Mouse (Mus musculus) urinary bladder, postnatal 36 days (tissue): ENCODE measurements around the gene Fgfr2.

ENCODE experiments used
- DNase-seq, 2 experiments: peaks; one replicate each; pipeline ENCODE4 v3.0.0; 2022; ENCODE audit warnings: low spot score in 2 of 2, mixed read lengths in 1 of 2

The Fgfr2 gene

DNA sequence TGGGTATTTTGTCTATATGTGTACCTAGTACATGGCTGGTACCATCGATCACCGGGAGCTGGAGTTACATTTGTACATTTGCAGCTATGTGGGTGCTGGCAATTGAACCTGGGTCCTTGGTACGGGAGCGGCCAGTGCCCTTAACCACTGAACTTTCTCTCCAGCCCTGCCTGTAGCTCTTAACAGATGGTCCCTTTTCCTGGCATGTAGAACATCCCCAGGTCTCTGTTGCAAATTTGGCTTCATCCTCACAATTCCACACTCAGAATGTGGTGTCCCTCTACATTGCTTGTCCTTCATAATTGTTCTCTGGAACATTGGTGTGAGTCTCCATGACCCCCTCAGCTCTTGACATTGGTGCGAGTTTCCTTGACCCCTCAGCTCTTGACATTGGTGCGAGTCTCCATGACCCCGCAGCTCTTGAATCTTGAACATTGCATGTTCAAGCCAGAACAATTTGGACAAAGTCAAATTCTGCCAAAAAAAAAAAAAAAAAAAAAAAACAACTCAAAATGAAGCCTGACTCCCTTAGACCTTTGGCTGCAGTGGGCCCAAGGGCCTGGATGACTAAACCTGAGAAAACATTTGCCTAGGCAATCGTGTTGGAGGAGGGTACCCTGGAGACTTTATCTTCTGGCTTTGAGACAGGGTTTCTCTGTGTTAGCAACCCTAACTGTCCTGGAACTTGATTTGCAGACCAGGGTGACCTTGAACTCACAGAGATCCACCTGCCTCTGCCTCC lies 816.3 kb downstream of the Fgfr2 start:
- DNase-seq: no peak

DNA sequence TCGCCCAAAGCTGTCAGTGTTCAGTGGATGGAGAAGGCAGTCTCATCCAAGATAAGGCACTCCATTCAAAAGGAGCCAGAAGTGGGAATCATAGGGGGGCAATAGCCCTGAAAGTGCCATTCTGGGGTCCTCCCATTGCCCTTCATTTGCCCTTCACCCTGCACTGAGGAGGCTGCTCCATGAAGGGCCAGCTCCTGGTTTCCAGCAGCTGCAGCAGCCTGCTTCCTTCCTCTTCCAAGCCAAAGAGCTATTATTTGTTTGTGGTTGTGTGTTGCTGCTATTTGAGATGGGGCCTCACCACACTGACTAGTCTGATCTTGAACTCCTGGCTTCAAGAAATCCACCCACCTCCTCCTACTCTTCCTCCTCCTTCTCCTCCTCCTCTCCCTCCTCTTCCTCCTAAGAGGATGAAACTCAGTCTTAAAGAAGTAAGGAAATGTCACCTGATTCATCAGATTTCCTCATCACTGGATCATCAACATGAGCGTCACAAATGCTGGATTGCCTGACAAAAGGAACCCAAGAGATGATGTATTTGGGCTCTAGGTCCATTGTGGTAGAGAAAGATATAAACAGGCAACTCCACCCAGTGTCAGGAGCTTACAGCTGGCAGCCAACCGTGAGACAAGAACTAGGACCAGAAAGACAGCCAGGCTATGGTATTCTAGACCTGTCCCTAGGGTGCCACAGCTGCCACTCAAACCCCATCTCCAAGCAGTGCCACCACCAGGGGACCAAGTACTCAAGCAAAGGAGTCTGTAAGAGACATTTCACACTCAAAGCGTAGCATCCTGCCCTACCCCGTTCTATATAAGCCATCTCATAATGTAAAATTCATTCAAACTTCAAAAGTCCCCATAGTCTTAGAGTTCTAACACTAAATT lies 817.4 kb downstream of the Fgfr2 start:
- DNase-seq: no peak

DNA sequence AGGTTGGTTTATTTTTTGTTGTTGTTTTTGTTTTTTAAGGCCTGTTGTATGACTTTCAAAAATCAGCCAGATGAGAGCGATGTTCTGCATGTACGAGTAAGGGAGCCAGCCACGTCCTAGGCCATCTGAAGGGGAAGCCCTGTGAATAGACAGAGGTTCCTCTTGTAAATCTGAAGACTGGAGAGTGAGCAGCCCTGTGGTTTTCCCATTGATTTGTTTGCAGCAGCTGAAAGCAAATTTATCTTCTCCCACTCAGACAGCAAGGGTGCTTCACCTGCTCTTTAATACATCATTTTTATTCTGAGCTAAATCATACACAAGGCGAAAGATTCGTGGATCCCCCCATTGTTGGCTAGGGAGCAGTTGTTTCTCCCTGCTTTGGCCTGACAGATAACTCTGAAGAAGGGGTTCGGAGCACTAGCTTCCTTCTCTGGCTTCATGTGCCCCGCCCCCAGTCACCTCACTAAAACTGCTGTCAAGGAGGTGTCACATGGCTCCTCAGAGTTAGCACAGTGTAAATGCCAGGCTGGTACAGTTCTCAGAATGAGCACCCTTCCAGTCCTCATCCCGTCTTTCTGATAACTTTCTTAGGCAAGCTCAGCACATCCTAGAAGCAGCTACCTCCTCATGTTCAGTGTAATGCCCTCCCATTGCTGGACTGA lies 818.6 kb downstream of the Fgfr2 start:
- DNase-seq: no peak

DNA sequence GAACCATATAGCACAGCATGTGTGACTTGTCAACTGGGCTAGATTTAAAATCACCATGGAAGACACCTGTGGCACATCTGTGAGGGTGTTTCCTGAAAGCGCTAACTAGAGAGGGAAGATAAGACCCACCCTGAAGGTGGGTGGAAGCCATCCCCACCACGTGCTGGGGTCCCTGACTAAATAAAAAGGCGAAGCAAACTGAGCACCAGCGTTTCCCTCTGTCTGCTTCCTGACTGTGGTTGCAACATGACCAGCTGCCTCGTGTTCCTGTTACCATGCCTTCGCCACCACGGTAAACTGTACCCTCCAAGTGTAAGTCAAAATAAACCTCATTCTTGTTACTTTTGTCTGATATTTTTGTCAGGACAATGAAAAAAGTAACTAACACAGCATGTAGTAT lies 819.2 kb downstream of the Fgfr2 start:
- DNase-seq: no peak

DNA sequence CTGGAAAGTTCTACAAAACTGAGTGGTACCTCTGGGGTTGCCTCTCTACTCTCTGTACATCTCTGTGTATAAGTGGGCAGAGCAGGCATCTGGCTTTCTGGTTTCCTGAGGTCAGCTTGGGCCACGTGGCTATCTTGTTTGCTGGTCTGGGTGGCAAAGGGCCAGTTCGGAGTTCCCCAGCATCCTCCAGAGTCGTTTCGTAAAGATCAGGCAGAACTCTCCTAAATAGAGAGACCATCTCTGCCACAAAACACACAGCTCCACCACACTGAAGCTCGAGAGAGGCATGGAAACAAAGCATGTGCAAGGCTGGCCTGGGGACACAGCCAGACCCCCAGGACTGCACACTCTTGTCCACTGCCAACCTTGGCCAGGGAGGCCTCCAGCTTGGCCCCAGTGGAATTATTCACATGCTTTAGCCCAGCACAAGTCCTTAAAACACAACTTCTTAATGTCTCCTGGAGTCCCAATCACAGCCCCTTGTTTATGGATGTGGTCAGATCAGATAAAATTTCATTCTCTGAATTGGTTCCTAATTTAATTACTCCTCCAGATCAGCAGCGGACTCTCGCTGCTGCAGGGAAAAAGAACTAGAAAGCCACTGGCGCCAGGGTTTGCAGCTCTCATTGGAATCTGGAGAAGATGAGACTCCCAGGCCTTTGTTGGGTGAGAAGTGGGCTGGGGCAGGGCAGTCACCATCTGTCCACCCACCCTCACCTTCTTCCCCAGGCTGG lies 820.5 kb downstream of the Fgfr2 start:
- DNase-seq: peak in 1 of 2 experiments; percentile 35

DNA sequence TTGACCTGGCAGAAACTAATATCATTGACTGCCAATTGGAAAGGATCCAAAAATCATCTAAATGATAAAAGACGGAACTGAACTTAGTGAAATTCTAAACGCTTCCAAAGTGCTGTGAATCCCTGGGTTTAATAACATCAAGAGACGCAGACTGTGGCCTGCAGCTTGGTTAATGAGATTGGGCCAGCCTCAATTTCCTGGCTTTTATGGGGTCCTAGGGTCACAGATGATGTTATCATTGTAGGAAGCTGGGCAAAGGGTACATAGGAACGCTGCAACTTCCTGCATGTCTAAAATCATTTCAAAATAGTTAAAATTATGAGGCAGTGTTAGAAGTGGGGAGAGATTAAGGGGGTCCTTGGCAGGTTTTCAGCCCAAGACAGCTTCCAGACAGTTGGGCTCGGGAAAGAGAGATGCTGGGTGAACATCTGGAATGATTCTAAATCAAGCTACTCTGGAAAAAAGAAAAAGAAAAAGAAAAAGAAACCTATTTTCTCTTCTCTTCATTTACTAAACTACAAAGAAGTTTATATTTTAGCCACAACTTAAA lies 823.4 kb downstream of the Fgfr2 start:
- DNase-seq: no peak

DNA sequence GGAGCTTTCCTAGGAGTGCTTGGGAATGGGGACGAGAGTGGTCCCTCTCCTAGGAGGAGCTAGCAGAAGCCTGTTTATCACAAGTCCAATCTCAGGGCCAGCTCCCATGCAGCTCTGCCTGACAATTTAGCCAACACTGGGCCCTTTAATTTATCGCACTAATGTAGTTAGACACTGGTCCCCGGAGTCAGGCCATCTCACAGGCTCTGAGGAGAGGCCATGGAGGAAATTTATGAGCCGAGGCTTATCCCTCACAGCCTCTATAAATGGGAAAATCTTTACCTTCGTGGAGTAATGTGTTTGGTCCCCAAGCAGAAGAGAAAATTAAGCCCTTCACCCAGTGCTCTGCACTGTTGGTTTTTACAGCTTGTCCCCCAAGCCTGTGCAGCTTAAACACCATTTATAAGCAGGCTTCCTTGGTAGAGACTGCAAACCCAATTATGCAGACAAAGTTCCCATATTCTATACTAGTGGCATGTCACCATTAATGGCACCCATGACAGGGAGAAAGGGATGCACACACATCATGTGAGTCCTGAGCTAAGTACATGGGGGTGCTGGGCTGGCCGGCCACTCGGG lies 824.6 kb downstream of the Fgfr2 start:
- no peak for DNase-seq

DNA sequence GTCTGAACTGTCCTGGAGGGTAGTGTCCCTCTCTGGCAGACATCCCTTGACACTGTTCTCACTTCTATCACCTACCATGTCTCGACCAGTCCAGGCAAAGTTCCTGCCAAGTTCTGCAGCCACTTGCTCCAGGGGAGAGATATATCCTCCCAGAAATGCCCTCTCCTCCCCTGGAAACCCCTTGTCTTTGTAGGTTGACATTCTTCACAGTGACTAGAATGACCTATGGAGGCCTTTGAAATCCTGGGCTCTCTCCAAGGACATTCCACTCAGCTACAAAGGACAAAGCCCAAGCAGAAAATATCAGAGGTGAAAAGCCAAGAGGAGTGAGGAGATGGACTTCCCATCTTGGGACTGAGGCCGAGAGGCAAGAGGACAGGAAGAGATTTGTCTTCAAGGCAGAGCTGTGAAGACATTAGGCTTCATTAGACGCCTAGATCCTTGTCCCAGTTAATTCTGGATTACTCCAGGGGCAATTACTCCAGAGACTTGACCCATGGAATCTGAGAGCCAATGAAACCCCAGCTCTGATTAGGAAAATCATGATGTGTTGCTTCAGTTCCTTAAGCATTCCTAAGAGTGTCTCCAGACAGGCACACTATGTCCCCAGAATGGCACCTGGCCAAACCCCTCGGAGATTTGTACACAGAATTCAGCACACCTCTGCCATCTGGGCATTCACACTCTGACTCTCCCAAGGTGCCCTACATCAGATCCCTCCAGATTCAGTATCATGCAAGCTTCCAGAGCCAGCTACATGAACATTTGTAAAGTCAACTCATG lies 826.3 kb downstream of the Fgfr2 start:
- no peak for DNase-seq

DNA sequence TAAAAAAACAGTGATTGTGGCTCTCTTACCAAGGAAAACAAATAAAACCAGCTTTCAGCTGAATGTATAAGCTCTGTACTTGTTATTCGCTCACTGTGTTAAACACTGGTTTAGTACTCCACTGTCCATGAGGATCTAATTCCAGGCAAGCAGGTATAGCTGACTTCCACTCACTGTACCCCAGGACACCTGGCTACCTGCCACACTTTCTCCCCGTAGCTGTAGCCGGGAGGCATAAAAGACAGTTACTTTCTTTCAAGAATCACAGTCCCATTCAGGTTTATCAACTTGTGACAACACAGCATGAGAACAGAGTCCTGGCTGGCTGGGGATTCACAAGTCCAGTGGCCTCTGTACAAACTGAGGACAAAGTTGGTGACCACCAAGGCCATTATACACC lies 827.0 kb downstream of the Fgfr2 start:
- DNase-seq: no peak

DNA sequence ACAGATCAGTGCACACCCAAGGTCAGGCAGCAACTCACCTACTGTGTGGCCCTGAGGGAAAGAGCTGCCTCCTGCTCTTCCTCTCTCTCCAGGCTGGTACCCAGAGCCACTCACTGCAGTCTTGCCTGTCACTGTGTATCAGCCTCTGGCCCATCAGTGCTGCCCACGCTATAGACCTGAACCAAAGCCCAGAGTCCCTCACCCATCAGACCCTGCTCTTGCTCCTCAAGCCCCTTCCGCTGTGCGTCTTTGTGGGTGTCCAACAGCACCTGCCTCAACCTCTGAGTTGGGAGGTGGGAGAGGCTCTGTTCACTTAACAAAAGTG lies 835.8 kb downstream of the Fgfr2 start:
- DNase-seq: no peak

DNA sequence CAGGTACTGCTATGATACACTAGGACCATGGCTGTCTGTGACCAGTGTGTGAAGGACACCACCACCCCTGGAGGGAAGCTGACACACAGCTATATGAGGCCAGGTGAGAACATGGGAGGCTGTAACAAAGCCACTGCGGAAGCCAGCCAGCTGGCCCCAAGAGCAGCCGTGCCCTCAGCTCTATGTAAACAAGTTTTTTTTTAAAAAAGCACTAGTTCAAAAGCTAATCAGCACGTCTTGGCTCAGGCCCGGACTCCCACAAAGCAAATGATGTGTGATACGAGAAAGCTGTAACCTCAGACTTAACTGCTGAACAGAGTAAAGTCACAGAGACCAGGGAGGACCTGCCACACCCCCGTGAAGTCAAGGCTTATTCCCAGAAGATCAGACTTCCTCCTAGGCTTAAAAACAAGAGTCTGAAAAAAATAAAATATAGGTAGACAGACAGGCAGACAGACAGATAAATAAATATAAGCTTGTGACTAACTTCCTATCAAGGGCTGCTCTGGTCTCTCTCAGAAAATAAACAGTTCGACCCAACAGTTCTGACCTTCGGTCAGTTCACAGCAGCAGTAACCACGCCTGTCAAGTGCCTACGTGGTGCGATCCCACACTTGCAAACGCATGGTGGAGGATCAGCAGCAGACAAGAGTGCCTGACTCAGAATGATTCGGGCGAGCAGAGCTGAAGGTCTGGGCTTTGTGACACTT lies 836.4 kb downstream of the Fgfr2 start:
- peak; percentile 33 to 38 for DNase-seq

DNA sequence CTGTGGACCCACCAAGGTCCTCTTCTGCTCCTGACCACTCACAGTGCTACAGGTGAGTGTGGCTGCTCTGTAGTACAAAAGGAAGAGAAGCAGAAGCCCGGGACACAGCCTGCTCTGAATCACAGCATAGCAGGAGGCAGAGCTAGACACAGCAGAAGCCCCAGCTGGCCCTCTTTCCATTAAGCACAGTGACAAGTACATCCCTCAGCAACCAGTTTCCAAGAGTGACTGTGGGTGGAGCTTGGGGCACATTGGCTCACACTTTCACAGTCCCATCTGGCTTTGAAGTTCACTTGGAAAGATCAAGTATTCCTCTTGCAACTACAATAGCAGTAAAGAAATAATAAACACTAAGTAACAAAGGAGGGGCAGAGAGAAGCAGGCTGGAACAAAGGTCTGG lies 838.4 kb downstream of the Fgfr2 start:
- no peak for DNase-seq

DNA sequence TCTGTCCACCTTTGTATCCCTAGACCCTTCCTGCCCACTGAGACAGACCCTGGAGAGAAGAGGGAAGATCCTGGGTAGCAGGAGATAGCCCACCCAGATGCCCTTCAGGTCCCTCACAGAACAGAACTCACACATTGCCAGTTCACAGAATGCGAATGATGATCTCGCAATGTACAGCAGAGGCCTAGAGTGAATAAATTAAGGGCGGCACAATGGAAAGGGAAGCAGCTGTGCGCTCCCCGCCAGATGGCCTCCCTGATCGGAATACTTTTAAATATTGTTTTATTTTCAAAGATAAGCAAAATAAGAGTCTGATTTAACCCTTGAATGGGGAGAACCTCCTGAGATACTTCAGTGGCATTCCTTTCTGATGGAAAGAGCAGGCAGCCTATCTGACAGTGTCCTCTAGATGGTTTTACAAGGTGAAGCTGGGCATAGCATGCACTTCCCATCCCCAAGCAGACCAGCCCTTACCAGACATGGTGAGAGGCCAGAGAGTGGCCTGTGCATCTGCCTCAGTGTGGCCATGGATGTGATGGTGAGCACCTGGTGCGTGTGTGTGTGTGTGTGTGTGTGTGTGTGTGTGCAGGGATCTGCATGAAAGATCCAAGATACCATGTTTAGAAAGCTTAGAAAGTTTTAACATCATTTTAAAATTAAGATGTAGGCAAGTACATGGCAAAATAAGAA lies 839.0 kb downstream of the Fgfr2 start:
- no peak for DNase-seq

DNA sequence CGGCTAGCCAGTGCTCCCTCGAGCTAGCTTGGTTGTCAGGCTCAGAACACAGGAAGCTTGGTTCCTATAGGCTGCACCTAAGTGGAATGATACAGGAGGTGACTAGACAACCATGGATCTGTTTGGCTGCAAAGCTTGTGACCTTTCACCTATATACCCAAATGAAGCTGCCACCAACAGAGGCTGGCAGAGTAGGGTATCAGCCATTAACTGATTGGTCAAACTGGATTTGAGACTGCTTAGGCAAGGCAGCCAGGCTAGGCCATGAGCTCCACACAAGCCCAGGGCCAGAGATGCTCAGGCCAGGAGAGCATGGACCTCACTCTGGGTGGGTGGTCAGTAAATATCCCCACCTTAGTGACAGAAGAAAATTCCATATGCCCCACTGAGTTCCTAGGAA lies 840.6 kb downstream of the Fgfr2 start:
- DNase-seq: no peak

DNA sequence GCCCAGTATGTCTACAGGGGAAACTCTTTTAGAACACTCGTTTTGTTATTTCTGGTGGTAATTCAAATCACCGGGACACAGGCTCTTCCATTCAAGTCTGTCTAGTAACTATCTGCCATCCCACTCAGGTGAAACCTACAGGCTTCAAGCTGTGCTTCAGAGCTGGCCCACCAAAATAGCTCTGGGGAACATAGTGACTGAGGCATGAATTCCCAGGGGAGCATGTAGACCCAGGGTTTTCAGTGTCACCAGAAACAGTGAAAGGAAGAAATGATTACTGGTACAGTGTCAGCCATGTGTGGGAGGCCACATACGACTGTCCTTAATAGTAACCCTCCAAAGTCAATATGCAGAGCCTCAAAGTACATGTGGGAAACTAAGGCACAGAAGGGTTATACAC lies 841.0 kb downstream of the Fgfr2 start:
- no peak for DNase-seq

DNA sequence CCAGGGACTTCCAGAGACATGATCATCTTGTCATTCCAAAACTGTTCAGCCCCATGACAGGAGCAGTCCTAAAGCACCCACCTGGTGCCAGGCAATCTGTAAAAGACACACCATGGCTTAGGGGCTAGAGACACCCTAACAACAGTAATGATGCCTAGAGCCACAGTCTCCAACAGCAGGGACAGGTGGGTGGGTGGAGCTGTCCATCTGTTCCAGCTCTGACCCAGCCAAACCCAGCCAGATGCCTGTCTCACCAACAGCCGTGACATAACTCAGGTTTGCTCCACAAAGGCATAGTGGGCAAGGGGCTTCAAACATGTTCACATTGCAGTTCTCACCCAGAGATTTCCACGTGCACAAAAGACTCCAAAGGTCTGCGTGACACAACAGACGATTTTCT lies 841.4 kb downstream of the Fgfr2 start:
- no peak for DNase-seq

DNA sequence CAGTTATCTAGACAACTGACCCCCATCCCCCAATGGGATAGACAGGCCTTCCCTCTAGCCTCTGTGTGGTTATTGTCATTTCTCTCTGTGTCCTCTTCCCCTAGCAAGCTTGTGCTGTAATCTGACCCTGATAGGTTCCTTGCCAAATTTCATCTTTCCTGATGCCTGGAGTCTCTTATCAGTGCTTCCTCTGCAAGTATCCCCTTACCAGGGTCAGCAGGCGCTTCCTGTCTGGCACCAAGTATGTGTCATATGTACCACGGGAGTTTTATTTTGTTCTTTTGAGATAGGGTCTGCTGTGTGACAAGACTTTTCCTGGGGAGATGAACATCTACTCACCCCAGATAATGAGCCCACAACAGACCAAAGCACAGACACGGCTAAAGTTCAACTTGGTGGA lies 844.5 kb downstream of the Fgfr2 start:
- no peak for DNase-seq

DNA sequence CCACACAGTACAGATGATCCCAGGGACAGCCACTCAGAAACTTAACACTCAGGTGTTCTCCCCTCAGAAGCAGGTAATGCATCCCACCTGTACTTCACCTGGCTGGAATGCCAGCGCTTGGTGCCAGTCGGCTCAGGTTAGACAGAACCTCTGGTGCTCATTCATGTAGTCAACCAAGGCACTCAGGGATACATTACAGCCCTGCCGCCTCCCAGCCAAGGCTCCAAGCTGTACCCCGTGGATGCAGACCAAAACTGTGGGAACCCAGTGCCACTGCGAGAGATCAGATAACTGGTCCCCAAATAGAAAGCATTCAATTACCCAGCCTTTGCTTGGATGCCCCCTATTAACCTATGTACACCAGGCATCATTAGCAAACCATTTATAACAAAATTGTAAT lies 846.9 kb downstream of the Fgfr2 start:
- no peak for DNase-seq

DNA sequence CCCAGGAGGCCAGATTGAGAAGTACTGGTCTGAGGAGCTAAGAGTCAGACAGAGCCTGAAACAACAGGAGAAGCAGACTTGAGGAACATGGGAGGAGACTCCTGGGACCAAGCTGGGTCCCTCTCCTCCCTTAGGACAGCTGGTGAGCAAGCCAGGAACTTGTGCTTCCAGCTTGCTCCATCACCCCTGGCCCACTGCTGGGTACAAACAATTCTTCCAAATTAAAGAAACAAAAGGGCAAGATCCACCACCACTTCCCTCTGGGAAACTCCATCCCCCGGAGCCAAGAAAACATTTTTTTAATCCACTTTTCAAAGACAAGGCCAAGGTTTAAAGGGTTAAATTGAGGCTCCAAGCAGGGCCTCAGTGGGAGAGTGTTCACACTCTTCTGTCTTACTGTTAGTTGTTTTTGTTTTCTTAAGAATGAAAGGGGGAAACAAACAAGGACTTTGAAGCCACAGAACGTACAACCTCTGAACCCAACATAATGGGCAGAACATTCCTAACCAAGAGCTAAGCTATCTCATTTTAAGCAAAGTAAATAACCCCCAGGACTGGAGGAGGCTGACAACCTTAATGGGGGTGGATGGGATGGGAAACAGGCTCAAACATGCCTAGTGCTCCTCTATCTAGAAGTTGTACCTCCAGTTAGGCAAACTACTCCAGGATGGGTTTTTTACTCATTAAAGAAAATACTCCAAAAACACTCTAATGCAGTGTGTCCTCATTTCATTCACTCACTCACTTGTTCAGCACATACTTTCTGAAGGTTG lies 849.2 kb downstream of the Fgfr2 start:
- DNase-seq: no peak
